Mouse (Mus musculus) natural killer cell, adult 2 months (primary cell): ENCODE results near the gene Gm33543.
A peak's percentile ranks its signal among the peaks of the same experiment; 100 is the strongest.

Experiments
- DNase-seq, 2 experiments: peaks; one replicate each; pipeline ENCODE4 v3.0.0; 2022; ENCODE audit warnings: low spot score in 2 of 2

Gene Gm33543

GRCm38 (mm10) chr10:95836530-95837264 lies 6.0 kb downstream of the Gm33543 start:
- DNase-seq: no peak

GRCm38 (mm10) chr10:95830891-95831290 lies 11.8 kb downstream of the Gm33543 start:
- no peak for DNase-seq

- no peak for DNase-seq
Measured at GRCm38 (mm10) chr10:95829471-95829870, 13.3 kb downstream of the Gm33543 start.

- DNase-seq: no peak
Measured at GRCm38 (mm10) chr10:95828374-95828773, 14.4 kb downstream of the Gm33543 start.

- DNase-seq: no peak
Measured at GRCm38 (mm10) chr10:95825651-95826050, 17.1 kb downstream of the Gm33543 start.

- DNase-seq: no peak
Measured at GRCm38 (mm10) chr10:95818506-95818905, 24.2 kb downstream of the Gm33543 start.

- DNase-seq: peak in 1 of 2 experiments; percentile 4
Measured at GRCm38 (mm10) chr10:95817419-95818161, 25.1 kb downstream of the Gm33543 start.

- DNase-seq: no peak
Measured at GRCm38 (mm10) chr10:95814351-95814750, 28.4 kb downstream of the Gm33543 start.

- DNase-seq: no peak
Measured at GRCm38 (mm10) chr10:95811869-95812268, 30.9 kb downstream of the Gm33543 start.

- no peak for DNase-seq
Measured at GRCm38 (mm10) chr10:95801443-95801811, 41.3 kb downstream of the Gm33543 start.

- no peak for DNase-seq
Measured at GRCm38 (mm10) chr10:95800693-95801442, 41.9 kb downstream of the Gm33543 start.

GRCm38 (mm10) chr10:95797645-95798395 lies 44.9 kb downstream of the Gm33543 start:
- no peak for DNase-seq

GRCm38 (mm10) chr10:95795500-95795899 lies 47.2 kb downstream of the Gm33543 start:
- DNase-seq: no peak

- no peak for DNase-seq
Measured at GRCm38 (mm10) chr10:95794706-95795105, 48.0 kb downstream of the Gm33543 start.

- DNase-seq: no peak
Measured at GRCm38 (mm10) chr10:95791427-95791804, 51.3 kb downstream of the Gm33543 start.

GRCm38 (mm10) chr10:95790771-95791426 lies 51.8 kb downstream of the Gm33543 start:
- no peak for DNase-seq

GRCm38 (mm10) chr10:95787176-95787575 lies 55.6 kb downstream of the Gm33543 start:
- DNase-seq: no peak

GRCm38 (mm10) chr10:95784837-95785236 lies 57.9 kb downstream of the Gm33543 start:
- no peak for DNase-seq

- DNase-seq: peak; percentile 17 to 54
Measured at GRCm38 (mm10) chr10:95780881-95781600, 61.7 kb downstream of the Gm33543 start.

GRCm38 (mm10) chr10:95779801-95780385 lies 62.8 kb downstream of the Gm33543 start:
- DNase-seq: no peak
